Mouse (Mus musculus) heart, adult 8-10 months (tissue): ENCODE results near the gene Crocc. TPM values are rescaled to one million over a fixed set of nuclear protein-coding genes. Genes with fewer than 3 reads are reported as not detected.

Source experiments
- DNase-seq: peaks from one replicate; pipeline ENCODE4 v3.0.0; 2022; ENCODE audit warnings: low spot score
- total RNA-seq, 4 experiments: library from RNA; stranded (reverse); gene quantifications; 2 replicates each; pipeline ENCODE4 v1.2.4; 2022

The Crocc gene
- total RNA-seq, 4 experiments from 2014 or later = 3.5 to 6.8 (median 5.3) TPM

- DNase-seq = peak; percentile 87
Measured at GRCm38 (mm10) chr4:140986711-140987395, 73.5 kb downstream of the Crocc start, which contains the start of gene Atp13a2. TSS of gene Atp13a2 (plus strand) at chr4:140986873.

- no peak for DNase-seq
Measured at GRCm38 (mm10) chr4:140986024-140986710, 74.2 kb downstream of the Crocc start.

- no peak for DNase-seq
Measured at GRCm38 (mm10) chr4:140984544-140984943, 75.8 kb downstream of the Crocc start.

- DNase-seq = peak; percentile 58
Measured at GRCm38 (mm10) chr4:140983442-140983841, 76.9 kb downstream of the Crocc start.

GRCm38 (mm10) chr4:140982808-140983207, 77.5 kb downstream of the Crocc start:
- DNase-seq = no peak

- no peak for DNase-seq
Measured at GRCm38 (mm10) chr4:140981605-140982004, 78.7 kb downstream of the Crocc start.

- no peak for DNase-seq
Measured at GRCm38 (mm10) chr4:140977886-140978692, 82.3 kb downstream of the Crocc start.

- DNase-seq = no peak
Measured at GRCm38 (mm10) chr4:140977278-140977677, 83.1 kb downstream of the Crocc start.

- DNase-seq = no peak
Measured at GRCm38 (mm10) chr4:140975356-140975755, 85.0 kb downstream of the Crocc start.

- DNase-seq = no peak
Measured at GRCm38 (mm10) chr4:140974408-140974807, 85.9 kb downstream of the Crocc start.

- no peak for DNase-seq
Measured at GRCm38 (mm10) chr4:140971691-140972090, 88.7 kb downstream of the Crocc start.

GRCm38 (mm10) chr4:140967386-140968159, 92.8 kb downstream of the Crocc start:
- no peak for DNase-seq

Other genes starting within 250 kb of the Crocc start
- gene Padi3, start 249.9 kb downstream of the Crocc start, total RNA-seq = under 1 TPM; 0.09 to 0.34 (median 0.13) TPM
- gene Padi1, start 214.8 kb downstream of the Crocc start, total RNA-seq = not detected
- gene Padi2, start 154.2 kb downstream of the Crocc start, total RNA-seq = 1 to 10 TPM in 3 of 4 experiments, under 1 TPM in 1; 0.72 to 1.3 (median 1.2) TPM
- 1,000 to 10,000 TPM; 1,293 to 1,379 (median 1,312) TPM for gene Sdhb, start 99.3 kb downstream of the Crocc start, total RNA-seq
- gene Atp13a2, start 73.7 kb downstream of the Crocc start, total RNA-seq = 10 to 100 TPM; 12.3 to 17.2 (median 15.6) TPM
- 1 to 10 TPM; 1.7 to 2.8 (median 2.2) TPM for gene Mfap2, start 50.1 kb downstream of the Crocc start, total RNA-seq
- 10 to 100 TPM; 14.7 to 18.2 (median 15.9) TPM for gene Necap2, start 17.8 kb upstream of the Crocc start, total RNA-seq
- gene Spata21, start 27.8 kb upstream of the Crocc start, total RNA-seq = not detected
- 100 to 1,000 TPM in 2 of 4 experiments, 10 to 100 TPM in 2; 87.5 to 111 (median 98.0) TPM for gene Szrd1, start 79.2 kb upstream of the Crocc start, total RNA-seq
- 10 to 100 TPM in 2 of 4 experiments, 1 to 10 TPM in 2; 8.4 to 11.5 (median 10.0) TPM for gene Fbxo42, start 87.4 kb upstream of the Crocc start, total RNA-seq
- gene Rsg1, start 153.4 kb upstream of the Crocc start, total RNA-seq = 1 to 10 TPM in 1 of 4 experiments, under 1 TPM in 3; 0.44 to 1.2 (median 0.66) TPM
- gene Arhgef19, start 178.9 kb upstream of the Crocc start, total RNA-seq = 10 to 100 TPM; 26.2 to 32.2 (median 30.3) TPM
- 1 to 10 TPM; 4.6 to 7.1 (median 5.2) TPM for gene Epha2, start 240.7 kb upstream of the Crocc start, total RNA-seq